Mouse (Mus musculus): ENCODE results near the gene Sec61b. TPM values are rescaled to one million over a fixed set of nuclear protein-coding genes. Genes with fewer than 3 reads are reported as not detected.

Gene Sec61b
- total RNA-seq (2021) = 194 and 208 TPM in 2 replicates
- long read RNA-seq, experiment 1, transcript Sec61b-201 (4 exons, 564 nt) = major isoform, 208 of 250 reads
- long read RNA-seq, experiment 1, partial matches to known transcripts = 34 of 250 reads
- long read RNA-seq, experiment 1, other reads (novel, unspliced or antisense) = 3 of 250 reads
- long read RNA-seq, experiment 2, transcript Sec61b-201 (4 exons, 564 nt) = major isoform, 172 of 226 reads
- long read RNA-seq, experiment 2, transcript Sec61b-202 (3 exons, 424 nt) = minor isoform, 5 of 226 reads
- long read RNA-seq, experiment 2, partial matches to known transcripts = 45 of 226 reads
- long read RNA-seq, experiment 2, other reads (novel, unspliced or antisense) = 4 of 226 reads

DNA sequence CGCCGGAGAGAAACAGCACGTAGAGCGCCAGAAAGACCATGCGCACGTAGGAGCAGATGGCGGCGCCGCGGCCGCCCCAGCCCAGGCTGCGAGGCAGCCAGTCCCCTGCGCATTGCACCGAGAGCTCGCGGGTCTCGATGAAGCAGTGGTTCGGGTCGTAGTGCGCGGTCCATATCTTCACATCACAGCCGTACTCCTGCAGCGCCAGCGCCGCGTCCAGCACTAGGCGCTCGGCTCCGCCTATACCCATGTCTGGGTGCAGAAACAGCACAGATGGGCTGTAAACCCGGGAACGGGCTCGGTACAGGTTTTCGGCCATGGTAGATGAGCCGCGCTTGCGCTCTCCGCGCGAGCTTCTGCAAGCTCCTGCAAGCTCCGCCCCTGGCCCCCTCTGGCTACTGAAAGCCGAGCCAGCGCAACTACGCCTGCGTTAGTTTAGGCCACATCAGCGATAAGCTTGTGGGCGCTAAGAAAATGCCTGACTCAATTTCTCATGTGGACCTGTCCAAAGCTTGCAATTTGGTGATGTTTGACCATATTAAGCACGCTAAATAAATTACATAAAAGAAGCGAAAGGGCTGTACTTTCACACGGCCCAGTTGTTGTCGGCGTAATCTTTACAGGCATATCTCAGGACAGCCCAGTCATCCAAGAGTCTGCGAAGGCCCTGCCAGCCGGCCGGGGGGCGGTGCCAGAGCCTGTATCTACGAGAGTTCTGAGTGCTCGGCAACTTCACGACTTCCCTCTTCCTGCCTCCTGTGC, at the start of gene Sec61b, which contains the start of gene Alg2:
Gene Sec61b (plus strand): TSS at position 691 of the 762 bp plus-strand sequence.
Gene Alg2 (minus strand): TSS at position 366 of the 762 bp plus-strand sequence.
- peak; percentile 98 for DNase-seq

DNA sequence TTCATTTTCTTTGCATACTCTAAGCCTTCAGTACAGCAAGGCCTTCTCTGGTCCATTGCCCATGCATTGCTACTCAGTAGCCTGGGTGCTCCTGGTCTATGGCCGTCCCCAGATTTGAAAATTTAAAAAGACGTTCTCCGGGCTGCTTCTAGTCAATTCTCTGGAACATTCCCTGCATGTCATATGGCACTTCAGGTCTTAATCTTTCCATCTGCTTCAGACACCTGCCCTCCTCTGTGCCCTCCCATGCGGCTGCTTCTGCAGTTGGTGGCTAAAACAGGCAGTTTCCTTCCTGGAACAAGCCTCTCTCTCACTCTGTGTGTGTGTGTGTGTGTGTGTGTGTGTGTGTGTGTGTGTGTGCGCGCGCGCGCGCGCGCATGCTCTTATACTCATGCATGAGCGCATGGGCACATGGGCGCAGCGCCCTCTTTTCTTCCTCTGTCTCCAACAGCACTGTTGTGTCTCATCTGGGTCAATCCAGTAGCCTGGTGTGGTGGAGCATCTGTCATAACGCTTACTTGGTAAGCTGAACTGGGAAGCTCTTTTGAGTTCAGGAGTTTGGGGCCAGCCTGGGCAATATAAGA, 49.1 kb upstream of the Sec61b start:
- DNase-seq = no peak

DNA sequence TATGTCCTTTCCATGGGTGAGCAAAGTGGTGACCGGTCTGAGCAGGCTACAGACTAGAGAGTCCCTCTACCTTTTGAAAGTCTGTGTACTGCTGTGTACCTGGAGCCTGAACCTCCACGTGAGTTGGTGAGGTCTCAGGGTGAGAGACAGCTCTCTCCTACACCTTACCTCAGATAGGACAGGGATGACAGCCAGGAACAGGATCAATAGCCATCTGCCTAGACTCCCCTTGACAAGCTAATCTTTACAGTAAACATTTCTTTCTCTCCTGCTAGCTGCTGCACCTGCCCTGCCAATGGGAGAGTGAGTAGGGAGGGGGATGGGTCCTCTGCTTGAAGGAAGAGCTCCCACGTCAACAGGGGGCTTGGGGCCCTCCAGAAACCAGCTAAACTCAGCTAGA, 46.9 kb upstream of the Sec61b start:
- DNase-seq = no peak

DNA sequence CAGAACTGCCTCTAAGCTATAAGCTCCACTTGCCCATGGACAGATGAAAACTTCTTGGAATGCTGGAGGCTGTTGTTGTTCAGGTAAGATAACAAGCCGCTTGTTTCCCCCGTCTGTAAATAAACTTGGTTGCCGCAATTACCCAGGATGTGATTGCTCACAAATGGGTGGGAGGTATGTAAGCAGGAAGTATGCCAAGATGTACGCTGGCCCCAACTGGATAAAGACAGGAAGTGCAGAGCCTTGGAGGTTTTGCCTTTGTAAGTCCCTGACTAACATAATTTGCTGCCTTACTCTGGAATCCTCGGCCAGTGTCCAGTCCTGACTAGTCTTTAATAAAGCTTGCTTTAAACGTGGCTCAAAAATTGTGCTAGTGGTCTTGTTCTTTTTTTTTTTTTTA, 43.9 kb upstream of the Sec61b start:
- no peak for DNase-seq

DNA sequence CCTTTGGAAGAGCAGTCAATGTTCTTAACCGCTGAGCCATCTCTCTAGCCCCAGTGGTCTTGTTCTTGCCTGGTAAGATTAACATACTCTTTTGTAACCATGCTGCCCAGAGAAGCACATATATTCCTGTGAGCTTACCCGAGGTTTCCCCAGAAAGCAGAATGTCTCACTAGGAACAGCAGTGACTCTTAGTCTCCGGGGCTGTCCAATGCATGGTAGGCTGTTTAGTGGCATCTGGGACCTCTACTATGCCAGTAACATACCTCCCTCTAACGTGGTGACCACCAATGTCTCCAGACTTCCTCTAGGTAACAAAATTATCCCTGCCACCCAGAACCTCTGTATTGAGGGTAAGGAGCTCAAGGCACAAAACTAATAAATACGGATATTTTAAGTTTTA, 43.4 kb upstream of the Sec61b start:
- no peak for DNase-seq

DNA sequence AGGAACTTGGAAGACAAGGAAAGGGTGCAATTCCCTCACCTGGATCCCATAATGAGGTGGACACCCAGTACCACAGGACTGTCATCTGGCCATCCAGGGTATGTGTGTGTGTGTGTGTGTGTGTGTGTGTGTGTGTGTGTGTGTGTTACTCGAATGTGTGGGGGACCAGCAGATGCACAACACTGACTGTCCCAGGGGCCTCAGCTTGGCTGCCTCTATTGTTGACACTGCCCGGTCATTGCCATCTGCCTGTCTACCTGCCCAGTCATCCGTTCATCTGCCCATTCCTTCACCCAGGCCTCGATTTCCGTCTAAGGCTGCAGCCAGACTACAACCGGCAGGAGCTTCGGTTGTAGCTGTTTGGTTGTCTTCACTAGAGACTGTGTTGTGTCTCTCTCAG, 41.7 kb upstream of the Sec61b start:
- no peak for DNase-seq

DNA sequence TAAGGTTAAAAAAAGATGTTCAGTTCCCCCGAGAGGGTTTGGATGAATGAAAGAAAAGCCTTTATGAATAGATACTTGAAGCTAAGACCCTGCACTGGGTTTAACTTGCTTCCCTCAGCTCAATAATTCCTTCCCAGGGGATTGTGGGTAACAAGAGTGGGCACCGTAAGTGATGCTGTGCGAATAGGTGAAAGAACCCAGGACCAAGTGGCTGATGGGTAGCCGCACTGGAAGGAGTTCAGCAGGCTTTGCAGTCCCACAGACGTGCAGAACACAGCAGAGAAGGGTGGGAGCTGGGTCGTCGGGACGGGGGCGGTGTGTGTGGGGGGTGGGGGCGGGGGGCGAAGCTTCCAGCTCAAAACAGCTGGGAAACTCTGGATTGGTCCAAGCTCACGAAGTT, 39.3 kb upstream of the Sec61b start:
- DNase-seq = no peak

DNA sequence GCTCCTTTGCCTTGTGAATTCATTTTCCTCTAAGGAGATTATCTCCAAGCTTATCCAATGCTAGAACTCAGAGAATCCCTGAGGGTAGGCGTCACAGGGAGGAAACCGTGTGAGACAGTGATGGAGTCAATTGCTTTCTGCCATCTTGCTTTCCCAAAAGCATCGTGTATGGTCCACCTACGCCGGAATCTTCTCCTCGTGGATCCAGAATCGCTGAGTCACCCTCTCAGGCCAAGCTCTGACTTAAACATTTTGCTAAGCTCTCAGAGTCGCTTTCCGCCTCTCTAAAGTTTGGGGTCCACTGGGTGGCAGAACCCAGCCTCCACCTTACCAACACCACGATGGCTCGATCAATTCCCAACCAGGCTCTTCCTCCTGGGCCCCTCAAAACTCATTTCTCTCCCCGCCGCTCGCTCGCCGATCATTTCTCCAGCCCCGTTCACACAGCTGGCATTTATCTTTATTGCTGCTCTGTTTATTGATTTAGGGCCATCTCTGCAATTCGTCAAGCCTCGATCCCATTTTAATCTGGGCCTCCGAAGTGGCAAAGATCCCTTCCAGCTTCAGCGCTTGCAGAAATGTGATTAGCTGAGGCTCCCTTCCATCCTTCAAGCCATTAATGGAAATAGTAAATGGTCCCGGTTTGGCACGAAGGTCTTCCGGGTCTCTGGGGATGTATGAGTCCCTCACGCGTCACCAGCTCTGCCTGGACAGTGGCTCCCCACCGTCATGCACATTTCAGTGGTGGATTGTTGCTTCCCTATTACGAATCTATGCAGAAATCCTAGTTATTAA, 38.7 kb upstream of the Sec61b start:
- DNase-seq = no peak

DNA sequence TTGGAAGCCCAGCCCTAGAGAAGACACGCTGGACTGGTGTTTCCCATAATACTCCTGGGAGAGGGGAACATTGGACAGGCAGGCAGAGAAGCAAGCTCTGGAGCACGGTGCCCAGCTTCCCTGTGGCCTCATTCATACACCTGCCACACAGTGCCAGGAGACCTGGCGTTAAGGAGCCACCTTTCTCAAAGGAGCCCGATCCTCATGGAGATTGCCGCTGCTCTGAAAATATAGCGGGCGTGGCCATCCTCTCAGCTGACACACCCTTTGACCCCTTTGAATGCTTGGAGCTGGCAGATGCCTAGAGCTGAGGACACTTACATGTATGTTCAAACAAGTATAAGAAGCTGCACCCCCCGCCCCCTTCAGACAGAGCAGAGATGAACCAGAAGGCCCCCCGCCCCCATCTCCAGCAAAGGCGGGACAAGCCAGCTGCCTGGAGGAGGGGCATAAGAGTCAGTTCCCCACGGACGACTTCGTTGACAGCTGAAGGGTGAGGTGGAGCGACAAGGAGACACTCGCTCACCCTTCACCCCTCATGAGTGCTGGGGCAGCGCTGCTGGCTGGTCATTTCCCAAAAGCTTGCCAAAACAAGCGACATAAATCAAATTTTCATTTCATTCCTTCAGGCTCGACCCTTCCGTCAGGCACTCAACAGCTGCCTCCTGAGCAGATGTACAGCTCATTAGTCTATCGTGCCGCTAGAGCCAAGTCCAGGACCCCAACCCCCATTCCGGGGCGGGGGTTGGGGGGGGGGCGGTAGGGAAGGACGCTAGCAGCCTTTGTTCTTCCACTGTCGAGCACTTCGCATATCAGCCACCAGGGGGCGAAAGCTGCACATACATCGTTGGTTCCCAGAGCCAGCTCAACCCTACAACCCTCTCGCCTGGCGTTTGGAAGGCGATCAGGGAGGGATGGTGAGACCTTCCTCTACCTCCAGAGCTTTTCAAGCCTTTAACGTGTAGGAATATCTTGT, 36.8 kb upstream of the Sec61b start:
- peak; percentile 90 for DNase-seq

DNA sequence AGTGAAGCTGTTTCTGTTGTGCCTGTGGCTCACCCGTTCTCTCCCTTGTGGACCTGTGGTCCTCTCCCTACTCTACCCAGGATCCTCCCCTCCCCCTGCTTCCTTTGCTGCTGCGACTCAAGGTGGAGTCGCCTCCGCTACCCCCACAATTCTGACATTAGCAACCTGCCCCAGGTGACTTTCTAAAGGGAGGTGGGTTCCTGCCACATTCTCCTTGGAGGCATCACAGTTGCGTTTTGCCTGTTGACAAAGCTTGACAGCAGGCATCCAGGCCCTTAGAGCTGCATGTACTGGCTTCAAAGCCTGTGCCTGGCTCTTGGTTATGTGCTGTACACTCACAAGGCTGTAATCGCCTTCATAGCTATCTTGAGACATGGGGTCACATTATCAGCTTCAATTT, 35.5 kb upstream of the Sec61b start:
- no peak for DNase-seq

DNA sequence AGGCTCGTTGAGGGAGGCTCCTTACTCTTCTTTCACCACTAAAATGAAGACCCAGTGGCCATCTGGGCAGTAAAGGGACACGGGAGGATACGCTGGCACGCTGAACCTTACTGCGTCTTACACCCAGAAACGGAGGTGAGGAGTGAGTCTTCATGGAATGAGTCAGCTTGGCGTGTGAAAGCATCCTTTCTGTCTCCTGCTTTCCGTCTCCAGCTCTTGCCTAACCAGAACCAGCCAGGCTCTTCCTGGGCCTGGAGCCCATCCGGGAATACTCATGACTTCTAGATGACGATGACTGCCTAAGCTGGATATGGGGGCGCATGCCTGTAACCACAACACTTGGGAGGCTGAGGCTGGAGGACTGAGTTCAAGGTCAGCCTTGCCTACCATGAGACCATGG, 33.5 kb upstream of the Sec61b start:
- DNase-seq = peak; percentile 48

DNA sequence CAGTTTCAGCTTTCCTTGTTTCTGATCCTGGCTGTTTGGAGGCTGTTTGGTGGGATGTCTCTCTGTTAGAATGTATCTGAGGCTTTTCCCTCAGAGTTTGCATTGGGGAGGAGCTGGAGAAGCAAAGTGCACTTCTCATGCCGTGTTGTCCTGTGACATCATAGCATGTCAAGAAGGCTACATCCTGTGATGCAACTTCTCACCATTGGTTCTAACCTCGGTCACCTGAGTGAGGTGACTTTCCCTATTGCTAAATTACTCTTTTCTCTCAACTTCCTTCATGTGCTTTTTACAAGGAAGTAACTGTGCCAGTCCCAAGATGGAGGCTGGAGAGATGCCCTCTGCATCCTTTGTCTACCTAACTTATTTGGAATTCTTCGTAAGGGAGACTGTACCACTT, 25.9 kb upstream of the Sec61b start:
- no peak for DNase-seq

DNA sequence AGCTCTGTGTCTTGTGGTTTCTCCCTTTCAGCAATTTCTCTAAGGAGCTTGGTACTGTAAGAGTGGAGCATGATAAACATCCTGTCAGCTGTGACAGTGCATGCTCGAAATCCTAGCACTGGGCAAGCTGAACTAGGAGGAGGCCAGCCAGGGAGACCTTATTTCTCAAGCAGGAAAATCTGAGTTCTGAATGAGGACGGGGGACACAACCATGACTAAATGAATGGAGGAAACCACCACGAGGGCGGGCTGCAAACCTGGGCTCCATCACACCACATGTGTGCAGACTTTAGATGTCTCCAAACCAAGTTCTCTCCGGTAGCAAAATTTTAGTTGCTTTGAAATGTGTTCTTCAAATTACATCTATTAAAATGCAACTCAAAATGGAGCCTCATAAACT, 25.3 kb upstream of the Sec61b start:
- no peak for DNase-seq

DNA sequence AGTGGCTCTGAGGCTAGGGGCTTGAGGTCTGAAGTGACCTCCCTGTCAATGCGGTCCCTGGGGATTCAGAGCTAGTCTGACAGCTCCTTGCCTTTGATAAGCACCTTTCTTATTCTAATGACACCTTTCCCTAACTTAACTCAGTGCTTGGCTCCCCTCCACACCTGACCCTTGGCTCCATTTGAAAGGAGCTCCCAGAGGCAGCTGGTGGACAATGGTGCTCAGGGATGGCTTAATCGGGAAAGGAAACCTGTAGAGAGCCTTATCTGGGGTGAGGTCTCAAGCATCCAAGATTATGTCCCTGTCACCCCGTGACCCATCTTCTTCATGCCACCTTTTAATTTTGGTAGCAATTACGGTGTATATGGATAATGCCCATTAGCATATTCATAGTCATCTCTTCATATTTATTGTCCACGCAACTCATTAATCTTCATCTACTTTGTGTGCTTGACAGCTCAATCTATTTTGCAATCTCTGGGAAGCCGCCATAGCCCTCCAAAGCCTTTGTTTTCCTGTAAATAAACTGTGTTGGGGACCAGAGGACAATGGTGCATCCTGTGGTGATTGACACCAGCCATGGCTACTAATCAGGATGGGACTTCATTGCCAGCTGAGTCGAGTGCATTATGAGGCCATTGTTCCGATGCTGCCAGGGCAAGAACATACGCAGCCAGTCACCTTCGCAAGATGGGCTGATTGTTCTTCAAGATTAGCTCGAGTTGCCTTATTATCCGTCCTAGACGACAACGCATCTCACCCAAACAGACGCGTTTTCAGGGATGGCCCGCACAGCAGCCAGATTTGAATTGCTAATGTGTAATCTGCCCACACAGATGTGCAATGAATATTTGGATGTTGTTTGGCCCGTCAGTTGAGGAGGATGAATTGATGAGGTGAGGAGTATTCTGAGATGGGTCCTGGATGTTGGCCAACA, 24.6 kb upstream of the Sec61b start:
- no peak for DNase-seq

DNA sequence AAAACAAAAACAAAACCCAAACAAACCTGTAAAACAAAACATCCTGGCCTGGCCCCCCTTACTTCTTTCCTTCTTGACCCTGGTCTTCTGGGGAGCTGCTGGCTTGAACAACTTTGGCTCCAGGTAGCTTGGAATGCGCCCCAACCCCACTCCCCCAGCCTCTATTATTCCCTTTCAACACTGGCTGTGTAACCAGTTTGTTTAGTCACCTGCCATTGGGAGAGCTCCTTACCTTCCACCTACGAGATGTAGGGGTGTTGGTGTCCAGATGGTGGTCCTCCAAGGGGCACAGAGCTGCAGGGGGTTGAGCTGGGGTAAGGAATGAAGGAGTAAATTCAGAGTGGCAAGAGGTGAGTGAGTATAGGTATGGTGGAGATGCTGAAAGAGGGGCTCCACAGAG, 7.3 kb upstream of the Sec61b start:
- no peak for DNase-seq

DNA sequence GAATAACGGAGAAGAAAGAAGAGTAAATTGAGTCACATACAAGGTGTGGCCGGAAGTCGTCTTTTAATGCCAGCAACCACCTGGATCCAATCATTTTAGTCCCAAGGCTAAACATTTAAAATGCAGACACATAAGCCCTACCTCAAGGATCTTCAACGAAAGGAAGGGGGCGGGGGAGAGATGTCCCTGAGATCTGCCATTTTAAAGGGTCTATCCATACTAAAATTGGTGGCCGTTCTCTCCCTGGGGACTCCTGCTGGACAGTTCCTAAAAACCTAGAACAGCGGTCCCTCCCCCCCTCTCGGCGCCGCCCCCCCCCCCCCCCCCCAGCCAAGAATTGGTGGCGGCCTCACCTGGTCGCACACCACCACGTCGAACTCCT, 881 bp upstream of the Sec61b start:
- no peak for DNase-seq

DNA sequence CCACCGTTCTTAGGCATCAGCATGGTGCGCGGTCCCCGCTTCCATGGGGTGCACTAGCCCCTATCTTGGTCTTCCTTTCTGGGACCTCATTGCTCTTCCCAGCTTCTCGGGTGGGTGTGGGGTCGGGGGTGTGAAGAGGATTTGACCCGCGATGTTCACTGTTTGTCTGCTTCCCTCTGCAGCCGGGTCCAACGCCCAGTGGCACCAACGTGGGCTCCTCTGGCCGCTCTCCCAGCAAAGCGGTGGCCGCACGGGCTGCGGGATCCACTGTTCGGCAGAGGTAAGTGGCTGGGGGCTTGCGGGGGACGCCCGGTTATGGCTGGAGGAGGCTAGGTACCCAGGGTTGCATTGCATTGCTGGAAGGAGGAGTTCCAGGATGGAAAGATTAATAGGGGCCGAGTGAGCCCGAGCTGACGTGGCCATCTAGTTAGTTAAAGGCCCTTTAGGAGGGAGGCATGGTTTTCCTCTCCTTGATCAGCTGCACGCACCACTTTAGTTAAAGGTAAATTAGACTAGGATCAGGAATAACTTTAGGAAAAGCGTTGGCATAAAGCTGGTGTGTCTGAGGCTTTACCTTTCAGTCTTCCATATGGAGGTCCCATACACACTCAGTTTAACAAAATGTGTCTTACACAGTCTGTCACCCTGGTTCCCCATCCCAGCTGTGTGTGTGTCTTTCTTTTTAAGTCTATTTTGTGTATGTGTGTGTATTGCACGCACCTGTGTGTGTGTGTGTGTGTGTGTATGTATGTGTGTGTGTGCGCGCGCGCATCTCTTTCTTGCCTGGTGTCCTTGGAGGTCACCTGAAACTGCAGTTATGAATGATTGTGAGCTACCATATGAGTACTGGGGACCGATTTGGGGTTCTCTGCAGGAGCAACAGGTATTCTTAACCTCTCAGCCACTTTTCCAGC, 529 bp downstream of the Sec61b start:
- peak; percentile 55 for DNase-seq

DNA sequence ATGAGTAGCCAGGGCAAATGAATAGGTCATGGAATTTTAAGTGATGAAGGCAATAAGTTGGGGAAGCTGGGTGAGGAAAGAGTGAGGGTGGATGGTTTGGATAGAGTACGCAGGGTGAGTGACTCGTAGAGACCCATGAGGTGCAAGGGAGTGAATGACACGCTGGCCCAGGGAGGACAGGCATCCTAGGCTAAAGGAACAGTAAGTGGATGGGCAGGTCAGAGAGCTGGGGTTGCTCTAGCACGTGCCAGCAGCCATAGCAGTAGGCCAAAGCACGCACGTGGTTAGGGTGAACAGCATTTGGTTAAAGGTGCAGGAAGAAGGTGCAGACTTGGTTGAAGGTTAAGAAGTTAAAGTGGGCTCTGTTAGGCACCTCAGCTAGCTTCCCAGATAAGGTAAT, 3.1 kb downstream of the Sec61b start:
- DNase-seq = no peak

DNA sequence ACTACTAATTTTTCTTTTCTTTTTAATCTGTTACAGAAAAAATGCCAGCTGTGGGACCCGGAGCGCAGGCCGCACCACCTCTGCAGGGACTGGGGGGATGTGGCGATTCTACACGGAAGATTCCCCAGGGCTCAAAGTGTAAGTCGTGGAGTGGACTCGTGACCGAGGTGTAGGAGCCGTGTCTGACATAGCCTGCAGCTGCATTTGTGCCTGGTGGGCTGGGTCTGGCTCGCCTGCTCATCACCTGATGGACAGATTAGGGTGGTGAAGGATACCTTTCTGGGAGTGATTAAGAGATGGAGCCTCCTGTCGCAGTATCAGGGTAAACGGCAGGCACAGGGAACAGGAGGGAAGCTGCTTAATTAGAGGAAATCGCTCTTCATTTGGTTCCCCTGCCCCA, 5.6 kb downstream of the Sec61b start:
- DNase-seq = no peak
